Mouse (Mus musculus): ENCODE measurements around the gene Gm17359.

DNA sequence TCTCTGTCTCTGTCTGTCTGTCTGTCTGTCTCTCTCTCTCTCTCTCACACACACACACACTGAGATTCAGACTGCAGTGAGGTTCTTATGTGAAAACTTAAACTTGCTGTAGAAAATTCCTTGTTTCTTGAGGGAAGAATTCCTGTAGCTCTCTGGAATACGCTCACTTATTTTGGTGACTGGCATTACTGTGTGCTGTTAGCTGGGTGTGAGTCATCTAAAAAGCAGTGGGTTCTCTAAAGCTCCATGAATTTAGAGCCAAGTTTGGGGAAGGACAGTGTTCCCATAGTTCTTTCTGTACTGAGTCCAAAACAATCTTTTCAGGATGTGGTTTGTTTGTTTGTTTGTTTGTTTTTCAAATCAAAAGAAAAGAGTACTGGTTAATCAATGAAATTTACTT lies 89.0 kb downstream of the Gm17359 start:
- TF ChIP-seq CTCF (IDR thresholded peaks at IDR 0.05; ENCODE audit: control insufficient read depth, insufficient read depth, insufficient replicate concordance, low read depth, low read length) (no peak), POLR2A (IDR thresholded peaks at IDR 0.05; ENCODE audit: control insufficient read depth, low read depth, low read length) (no peak)

Measured in testis, adult 2 months (tissue).